Mouse (Mus musculus): ENCODE results near the gene Ppm1f.
"Not testable (repeated sequence)": the region's sequence is repeated elsewhere in the genome, so short reads cannot be mapped to it uniquely, and the experiment has no call there.

Gene Ppm1f

DNA sequence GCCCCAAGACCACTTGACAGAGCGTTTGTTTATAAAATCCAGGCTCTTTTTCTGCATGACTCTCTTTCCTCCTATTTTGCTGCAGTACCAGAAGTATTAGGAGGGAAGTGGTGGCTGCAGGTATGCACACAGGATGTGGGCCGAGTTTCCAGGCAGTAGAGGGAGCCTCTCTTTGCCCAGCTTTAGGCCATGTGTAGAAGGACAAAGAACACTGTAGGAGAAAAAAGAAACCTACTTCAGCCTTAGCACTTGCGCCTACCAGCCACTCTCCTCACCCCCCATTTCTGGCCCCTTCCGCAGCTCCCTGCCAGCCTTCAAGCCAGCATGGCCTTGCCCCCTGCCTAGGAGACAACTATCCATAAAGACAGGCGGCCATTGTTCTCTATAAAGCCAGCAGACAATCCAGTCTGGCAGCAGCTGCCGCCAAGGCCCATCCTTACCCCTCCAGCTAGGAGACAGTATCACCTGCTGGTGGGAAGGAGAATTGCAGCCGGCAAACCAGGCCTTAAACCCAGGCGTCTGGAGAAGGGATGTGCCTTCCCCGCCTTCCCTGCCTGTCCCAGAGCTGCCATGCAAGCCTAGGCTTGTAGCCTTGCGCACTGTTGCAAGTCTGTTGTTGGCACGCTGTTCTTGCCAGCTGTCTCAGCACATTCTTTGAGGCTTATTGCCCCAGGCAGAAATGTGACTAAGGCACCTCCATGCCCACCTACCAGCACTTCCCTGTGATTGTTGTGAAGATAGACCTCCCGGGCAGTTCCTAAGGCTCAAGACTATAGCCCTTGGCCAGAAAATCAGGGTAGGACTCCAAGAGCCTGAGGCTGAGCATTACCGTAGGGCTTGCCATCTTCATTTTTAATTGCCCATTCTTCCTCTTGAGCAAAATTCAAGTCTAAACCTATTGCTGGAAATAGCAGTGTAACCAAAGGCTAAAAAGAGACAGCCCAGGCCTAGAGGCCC is 15.7 kb downstream of the Ppm1f start:
- no peak for DNase-seq (ENCODE audit: low read depth, low spot score)

DNA sequence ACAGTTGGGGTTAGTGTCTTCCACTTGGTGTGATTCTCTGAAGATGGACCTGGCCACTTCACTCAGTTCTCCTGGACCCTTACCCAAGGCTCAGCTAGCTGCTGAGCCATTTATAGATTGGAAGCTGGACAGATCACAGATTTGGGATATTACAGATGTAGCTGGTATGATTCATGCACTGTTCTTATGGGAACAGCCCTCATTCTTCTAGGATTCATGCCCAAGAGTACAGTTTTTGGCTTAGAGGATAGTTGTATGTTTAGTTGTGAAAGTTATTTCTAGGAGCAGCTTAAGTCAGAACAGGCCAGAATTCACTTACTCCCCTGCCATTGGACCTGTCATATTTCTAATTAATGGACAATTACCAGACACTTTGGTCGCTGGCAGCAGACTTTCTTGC is 17.2 kb downstream of the Ppm1f start:
- no peak for DNase-seq (ENCODE audit: low read depth, low spot score)

DNA sequence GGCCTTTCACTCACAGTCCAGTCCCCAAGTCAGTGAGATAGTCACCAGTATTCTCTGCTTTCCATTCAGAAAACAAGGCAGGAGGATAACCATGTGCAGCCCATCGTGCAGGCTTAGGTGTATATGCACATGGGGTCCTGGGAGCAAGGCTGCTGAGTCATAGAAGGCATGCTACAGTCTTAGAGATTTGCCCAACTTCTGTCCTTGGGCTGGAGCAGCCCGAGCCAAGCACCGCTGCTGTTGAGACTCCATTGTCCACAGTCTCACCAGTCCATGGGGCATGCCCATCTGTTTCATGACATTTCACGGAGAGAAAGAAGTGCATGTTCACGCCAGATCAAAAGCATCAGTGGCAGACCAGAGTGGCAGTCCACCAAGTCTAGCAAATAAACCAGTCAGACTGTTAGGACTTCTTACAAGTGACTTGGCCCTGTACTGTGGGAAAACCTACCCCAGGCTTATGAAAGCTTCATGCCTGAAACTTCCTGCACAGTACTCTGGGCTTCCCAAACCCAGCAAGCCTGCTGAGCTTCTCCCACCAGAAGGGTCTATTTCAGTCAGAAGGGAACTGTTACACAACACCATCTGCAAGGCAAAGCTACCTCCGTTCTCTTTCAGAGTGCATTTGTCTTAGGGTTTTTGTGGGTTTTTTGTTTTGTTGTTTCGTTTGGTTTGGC is 22.3 kb downstream of the Ppm1f start:
- no peak for DNase-seq (ENCODE audit: low read depth, low spot score)

DNA sequence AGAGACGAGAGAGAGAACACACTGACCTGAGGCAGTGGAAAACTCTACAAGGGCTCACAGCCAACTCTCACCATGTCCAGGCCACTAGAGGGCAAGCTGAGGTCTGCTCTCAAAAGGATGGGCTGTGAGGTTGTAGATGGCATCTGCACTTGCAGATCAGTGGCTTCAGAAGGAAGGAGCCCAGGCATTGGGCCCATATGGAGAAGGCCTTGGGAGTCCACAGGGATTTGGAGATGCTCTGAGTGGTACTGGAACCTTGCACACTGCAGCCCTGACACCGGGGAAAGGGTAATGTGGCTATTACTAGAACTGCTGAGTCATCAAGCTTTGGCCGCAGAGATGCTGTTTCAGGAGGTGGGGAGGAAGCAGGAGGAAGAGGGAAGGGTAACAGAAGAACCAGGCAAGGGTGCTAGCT is 24.8 kb downstream of the Ppm1f start:
- DNase-seq (ENCODE audit: low read depth, low spot score): no peak

DNA sequence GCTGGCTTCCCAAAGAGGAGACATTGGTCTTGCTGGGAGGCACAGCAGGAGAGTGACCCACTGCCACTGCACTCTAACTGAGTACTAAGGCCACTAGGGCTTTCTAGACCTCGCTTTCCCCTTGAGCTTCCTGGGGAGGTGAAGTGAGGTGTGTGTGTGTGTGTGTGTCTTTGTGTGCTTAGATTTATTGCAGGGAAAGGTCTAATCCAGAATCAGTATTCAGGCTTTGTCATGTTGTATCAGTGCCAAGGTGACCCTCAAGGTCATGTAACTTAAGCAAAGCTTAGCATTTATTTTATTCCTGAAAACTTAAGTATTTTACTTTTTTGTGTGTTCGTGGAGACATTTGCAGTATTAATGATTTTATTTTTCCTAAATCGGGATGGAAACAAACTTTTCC is 28.2 kb downstream of the Ppm1f start:
- DNase-seq (ENCODE audit: low read depth, low spot score): no peak

DNA sequence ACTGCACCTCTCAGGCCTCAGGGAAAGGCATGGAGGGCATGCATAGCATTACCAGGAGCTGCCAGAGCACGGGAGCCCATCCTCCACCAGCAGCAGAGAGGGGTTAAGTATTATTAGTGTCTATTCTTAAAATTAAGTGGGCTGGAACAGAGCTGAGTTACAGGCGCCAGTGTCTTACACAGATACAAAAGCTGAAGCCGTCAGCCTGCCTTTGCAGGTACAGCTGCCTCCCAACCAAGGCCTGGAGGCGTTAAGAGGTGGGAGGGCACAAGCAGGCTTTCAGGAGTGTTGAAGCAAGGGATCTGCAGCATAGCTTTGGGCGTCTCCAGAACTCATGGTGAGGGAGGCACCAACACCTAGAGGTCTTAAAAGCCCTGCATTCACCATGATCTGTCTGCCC is 30.3 kb downstream of the Ppm1f start:
- no peak for DNase-seq (ENCODE audit: low read depth, low spot score)

DNA sequence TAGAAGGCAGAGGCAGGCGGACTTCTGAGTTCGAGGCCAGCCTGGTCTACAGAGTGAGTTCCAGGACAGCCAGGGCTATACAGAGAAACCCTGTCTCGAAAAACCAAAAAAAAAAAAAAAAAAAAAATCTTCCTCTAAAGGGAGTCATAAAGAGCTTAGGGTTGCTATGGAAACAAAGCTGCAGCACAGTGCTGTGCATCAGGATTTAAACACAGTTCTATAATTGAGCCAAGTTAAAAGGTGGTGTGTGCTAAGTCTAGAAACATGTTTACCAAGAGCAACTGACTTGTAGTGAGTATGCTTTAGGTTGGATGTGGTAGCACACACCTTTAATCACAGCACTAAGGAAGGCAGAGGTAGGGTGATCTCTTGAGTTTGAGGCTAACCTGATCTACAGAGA is 32.6 kb downstream of the Ppm1f start:
- not testable (repeated sequence) for DNase-seq (ENCODE audit: low read depth, low spot score)

DNA sequence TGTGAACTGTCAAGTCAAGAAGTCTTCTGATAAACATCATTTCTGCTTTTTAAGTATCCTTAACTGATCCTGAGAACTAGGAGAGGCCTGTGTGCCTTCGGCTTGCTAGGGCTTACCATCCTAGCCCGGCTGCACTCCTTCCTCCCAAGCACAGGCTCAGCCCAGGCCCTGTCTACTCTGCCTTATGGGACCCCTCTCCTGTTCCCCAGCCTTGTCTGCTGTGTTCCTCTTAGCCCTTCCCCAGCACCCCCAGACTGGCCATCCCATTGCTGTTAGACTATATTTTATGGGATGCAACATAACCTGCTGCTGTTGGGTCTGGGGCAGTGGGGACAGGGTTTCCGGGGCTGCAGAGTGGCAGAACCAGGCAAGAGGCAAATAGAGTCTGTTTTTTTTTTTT is 34.1 kb downstream of the Ppm1f start:
- no peak for DNase-seq (ENCODE audit: low read depth, low spot score)

DNA sequence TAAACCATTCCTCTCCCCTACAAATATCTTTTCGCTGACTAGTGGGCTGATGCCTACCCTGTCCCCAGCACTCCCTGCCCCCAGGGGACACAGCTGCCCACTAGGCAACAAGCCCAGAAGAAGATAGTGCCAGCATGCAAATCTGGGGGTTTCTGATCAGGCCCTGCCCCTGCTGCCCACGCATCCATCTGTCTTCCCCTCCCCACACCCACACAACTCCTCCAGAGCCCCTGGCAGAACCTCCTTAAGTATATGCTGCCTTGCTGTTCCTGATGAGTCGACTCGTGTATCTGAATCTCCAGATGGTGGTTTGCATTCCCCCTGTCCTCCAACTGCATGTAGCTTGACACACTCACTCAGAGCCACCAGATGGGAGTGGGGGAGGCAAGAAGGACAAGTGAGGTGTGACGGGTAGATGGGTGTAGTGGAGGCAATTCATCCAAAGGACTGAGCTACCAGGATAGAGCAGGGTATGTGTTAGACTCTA is 34.6 kb downstream of the Ppm1f start:
- DNase-seq (ENCODE audit: low read depth, low spot score): no peak

DNA sequence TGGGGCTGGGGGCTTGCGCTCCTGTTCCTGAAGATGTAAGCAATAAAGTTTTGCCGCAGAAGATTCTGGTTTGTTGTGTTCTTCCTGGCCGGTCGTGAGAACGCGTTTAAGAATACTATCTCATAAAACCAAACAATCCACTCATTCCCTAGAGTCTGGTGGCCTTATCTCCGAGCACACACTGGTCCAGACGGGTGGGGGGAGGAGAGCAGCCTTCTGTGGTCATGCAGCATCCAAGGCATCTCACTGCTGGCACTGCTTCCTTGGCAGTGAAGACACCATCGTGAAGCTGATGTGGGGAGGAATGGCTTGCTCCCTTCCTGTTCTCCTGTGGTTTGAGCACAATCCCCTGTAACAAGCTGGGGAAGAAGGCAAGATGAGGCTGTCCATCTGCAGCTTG is 43.3 kb downstream of the Ppm1f start:
- DNase-seq (ENCODE audit: low read depth, low spot score): no peak

DNA sequence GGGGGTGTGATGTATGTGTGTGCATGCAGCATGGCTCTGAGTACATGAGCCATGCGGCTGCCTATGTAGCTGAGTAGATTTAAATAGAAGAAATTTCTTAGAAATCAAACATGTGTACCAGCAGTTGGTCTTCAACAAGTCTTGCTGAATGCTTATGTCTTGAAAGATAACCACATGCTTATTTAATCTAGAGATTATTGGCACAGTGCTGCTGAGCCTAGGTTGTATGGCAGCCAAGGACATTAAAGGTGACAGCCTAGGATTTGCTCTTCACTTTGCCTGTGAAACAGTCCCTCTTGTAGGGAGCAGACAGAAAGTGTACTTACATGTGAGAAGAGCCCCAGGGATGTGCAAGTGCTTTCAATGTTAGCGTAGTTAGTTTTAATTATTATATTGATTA is 44.8 kb downstream of the Ppm1f start:
- no peak for DNase-seq (ENCODE audit: low read depth, low spot score)

DNA sequence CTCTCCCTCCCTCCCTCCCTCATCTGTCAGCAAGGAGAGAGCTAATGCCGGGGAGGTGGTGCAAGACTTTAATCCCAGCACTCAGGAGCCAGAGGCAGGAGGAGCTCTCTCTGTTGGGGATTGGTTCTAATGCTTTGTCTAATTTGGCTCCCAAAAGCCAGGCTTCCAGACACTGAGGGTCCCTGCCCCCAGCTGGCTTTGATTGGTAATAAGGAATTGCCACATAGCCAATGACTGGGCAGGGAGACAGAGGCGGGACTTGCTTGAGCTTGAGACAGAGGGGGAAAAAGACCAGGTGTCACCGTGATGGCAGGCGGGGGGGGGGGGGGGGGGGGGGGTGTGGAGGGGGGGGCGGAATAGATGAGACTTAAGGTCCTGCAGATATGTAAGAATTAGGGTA is 62.3 kb downstream of the Ppm1f start:
- no peak for DNase-seq (ENCODE audit: low read depth, low spot score)

DNA sequence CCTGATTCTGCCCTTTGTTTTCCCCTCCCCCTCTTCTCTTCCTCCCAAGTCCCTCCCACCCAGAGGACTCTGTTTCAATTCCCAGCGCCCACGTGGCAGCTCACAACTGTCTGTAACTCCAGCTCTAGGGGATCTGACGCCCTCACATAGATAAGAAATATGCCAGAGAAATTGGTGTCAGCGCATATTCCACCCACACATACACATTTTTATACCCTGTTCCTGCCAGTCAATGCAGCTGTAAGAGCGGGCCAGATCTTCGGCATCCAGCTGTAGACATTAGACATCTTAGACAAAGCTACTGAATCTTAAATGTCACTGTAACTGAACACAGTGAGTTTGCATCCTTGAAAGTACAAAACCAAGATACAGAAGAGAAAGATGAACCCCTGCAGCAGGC is 63.6 kb downstream of the Ppm1f start:
- DNase-seq (ENCODE audit: low read depth, low spot score): no peak

DNA sequence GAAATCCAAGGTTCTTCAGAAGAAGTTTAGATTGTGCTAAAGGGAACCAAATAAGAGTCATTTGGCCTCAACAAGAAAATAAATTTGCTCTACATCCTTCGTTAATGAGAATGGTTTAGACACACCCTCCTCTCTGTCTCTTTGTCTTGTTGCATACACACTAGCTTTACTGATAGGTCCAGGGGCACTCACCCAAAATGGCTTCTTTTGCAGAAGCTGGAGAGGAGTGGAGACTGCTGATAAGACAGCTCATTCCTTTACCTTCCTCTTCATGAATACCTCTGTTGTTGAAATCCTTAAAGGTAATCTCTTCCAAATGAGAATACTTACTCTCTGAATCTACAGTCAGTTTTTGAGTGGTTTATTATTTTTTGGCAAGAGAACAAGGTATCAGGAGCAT is 68.9 kb downstream of the Ppm1f start:
- no peak for DNase-seq (ENCODE audit: low read depth, low spot score)

DNA sequence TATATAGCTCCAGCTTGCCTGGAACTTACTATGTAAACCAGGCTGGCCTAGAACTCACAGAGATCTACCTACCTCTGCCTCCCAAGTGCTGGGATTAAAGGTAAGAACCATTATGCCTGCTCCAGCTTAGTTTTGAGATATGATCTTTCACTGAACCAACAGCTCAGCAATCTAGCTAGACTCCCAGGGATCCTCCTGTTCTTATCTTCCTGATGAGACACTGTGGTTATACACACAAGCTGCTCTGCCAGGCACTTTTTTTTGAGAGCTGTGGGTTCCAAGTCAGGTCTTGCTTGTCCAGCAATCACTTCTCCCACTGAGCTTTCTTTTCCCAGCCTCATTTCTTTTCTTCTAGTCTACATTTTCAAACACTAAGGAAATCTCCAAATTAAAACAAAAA is 70.0 kb downstream of the Ppm1f start:
- DNase-seq (ENCODE audit: low read depth, low spot score): no peak

Measured in brain, embryonic 18.5 days (tissue).